Mouse (Mus musculus) T-helper 17 cell (primary cell): ENCODE measurements at regions not wholly inside any gene's neighbourhood (a gene's known extent, or its start where the extent isn't known, plus 50 kb on each side); places are given as distances from the start of the nearest gene placed in this dataset.

Source experiments
- in situ Hi-C, 2 experiments: fragments of 300-600 bp; cut with MboI, MseI; formaldehyde crosslinking; loops; 1 replicate in 1 of 2; 2 replicates in 1 of 2; pipeline ENCODE4 v1.15.1; 2025; ENCODE audit warnings: high pct_unique_total_duplicates in 2 of 2

DNA sequence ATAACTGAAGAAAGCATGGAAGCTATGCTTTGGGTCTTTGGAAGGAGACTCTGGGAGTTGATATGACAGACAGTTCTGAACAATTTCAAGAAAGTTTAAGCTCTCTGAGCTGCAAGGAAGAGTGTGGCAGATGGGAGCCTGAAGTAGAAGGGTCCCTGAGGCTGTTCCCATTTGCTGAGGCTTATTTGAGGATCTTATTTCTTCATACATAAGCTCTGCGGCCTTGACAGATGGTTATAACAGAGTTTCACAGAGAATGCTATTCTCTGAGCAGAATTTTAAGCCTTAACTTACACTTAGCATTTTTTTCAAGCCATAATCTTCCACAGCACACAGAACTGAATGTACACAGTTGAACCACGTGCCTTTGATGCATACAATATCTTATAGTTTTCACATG is 278.7 kb downstream of the Plk2 start:
- in situ Hi-C loops, result no loop called here

DNA sequence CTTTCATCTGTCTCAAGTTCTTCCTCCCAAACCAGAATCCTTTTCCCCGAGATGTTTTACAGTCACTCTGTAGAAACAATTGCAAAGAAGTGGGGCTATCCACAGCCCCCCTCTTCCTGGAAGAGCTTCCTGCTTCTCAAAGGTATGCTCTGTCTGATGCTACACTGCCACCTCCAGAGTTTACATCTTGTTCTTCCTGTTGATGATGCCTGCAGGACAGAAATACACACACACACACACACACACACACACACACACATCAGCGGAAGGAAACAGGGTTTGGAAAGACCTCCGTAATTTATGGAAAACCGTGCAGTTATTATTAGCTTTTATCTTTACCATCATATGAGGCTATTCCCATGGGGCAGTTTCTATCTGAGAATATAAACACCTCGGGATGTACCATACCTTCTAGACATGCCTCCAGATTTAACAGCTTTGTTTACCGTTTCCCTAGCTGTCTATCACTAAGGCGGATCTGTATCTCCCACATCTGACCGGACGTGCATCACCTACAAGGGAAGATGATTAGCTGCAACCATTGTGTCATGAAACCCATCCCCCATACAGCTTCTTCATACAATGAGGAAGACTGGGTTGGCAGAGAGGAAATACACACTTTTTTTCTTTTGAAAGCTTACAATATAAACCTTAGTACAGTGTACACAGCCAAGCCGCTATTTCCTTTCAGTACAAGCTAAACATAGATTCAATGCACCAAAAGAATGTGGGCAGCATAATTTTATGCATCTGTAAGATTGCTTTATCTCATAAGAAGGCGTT is 288.6 kb downstream of the Plk2 start:
- in situ Hi-C loops, result no loop called here

DNA sequence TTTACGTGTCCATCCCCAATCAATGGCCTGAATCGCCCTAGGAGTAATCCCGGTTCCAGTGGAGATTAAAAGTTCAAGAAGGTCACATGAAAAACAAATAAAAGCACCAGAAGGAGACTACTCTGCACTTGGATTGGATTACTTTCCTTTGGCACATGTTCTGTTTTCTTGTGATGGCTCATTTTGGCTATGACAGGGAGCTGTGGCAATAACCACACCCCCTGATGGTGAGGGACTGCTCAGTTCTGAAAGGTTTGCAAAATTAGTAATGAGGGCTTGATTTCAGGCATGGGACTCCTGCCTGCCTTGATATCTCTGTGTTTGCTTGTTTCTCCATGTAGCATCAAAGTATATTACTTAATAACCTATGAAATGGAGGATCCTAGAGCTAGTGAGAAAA is 293.9 kb downstream of the Plk2 start:
- in situ Hi-C loops, result no loop called here

DNA sequence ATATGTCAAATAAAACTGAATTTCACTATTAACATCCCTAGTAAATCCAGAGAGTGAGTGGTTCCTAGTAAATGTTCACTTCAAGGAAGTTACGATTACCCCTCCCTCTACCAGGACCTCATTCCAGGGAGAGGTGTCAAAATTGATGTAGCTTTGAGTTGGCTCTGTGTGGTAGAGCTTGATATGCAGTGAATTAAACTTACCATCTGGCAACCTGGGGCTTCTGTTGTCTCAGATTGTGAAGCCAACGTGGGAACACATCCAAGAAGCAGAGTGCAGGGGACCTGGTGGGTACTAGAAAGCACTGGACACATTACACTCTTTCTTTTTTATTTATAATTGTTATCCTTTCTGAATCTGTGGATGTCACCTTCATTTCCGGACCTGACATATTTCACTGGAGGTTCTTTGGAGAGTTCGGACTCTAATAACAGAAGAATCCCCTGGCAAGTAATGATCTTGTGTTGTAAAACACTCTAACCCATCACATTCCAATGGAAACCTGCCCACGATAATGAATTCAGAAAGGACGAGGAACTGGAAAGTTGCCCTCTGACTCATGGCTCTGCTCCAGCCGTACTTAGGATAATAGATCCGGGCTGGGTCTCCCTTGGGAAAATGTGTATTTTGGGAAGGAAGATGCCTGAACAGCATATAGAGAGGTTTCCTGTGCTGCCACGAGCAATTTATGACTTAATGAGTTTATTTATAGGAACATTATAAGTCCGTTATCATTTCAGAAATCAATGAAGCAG is 295.8 kb downstream of the Plk2 start:
- in situ Hi-C loops, result no loop called here

DNA sequence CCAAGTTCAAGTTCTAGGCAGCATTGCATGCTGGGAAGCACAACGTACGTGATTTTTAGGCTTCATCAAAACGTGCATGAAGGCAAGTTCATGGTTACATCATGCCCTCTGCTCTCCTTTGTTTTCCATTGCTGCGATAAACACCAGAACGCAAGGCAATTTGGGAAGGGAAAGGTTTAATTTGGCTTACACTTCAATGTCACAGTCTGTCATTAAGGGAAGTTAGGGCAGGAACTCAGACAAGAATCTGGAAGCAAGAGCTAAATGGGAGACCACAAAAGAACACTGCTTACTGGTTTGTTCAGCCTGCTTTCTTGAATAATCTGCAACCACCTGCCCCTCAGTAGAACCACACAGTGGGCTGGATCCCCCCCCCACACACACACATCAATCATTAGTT is 297.9 kb downstream of the Plk2 start:
- in situ Hi-C loops, result no loop called here

DNA sequence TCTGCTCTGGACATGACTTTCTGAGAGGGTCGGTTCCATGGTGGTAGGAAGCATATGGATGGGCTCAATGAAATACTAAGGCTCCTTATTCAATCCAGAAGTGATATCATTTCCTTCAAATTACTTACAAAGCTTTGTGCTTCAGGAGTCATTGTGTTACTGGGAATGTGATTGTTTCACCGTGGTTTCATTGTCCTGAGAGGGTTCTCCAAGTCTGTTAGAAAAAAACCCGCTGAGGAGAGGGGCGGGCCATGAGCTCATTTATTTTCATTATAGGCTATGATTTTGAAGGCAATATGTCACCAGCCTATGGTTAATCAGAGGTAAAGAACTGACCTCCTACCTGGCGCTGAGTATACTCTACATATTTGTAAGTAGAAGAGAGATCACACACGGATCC is 300.0 kb downstream of the Plk2 start:
- in situ Hi-C loops, result no loop called here

DNA sequence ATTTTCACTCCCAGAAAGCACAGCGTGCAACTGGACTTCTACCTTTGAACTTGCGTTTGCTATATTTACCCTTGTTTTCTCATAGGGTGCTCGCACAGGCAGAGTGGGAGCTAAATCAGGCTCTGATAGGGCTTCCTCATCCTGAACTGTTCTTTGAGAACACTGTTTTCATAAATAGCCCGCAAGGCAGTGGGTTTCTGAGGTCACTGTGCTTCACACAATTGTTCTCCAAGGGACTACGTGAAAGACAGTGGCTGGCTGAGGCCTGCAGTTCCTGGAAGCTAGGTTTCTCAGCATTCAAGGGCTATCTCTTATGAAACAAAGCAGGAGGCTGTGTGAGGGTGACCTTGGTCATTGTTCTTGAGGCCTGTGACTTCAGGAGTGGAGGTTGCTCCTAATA is 301.7 kb downstream of the Plk2 start:
- in situ Hi-C loops, result no loop called here

DNA sequence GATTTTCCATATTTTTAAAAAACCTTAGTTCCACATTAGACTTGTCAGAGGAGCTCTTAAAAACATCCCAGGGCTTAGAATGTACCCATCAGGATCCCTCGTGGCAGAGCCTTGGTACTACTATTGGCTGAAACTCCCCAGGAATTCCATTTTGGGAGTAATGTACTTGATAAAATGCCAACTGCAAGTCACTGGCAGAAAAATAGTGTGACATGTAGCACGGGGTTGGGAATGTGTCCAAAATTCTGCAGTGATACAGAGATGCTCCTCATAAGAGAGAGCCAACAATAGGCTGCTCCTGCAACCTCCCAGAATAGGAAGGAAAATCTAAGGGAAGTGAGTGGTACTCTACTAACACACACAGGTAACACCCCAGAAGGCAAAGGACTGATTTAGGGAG is 309.4 kb downstream of the Plk2 start:
- in situ Hi-C loops, result no loop called here

DNA sequence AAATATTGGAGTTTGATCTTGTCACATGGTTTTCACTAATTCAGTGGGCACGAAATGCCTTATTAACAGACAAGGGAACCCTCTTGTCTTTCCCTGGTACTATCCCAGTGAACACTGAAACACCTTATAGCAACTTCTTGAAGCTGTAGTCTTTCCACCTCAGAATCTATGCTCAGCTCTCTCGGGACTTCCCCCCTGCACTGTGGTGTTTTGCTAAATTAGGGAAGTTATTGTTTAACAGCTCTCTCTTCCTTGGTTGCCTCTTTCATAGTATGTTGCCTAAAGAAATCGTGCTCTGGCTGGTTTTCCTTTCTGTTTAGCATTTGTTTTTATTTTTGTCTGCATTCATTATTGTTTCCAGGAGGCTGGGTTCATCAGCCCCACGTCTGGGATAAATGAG is 316.0 kb downstream of the Plk2 start:
- in situ Hi-C loops, result no loop called here

DNA sequence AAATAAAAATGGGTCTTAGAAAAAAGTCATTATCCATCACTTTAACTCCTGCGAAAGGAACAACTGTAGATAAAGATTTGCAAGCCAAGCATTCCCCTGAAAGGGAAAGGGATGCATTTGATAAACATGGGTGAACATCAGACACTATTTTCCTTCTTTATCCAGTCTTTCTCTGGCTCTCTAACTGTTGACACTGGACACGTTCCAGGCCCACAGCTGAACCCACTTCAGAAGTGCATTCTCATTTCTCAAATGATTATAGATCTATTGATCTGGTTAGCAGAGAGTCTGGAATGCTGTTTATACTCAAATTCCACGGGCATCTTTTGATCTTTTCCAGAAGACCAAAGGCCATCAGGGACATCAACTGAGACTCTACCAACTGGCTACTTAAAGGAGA is 317.7 kb downstream of the Plk2 start:
- in situ Hi-C loops, result no loop called here

DNA sequence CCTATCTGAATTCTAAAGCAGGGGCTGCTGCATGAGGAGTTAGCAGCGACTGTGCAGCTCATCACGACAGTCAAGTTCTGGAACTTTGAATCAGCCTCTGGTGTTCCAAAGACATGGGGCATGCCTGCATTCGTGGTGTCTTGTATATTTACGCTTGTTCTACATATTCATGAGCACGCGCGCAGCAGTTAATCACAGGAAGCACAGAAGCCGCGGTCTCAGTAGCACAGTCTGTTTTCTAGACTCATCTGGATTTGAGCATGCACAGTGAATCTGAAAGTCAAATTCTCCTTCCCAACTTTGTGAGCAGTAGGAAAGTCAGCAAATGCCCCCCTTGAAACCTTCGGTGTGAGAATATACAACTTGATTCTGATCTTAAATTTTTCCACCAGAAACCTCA is 327.3 kb downstream of the Plk2 start:
- in situ Hi-C loops, result no loop called here

DNA sequence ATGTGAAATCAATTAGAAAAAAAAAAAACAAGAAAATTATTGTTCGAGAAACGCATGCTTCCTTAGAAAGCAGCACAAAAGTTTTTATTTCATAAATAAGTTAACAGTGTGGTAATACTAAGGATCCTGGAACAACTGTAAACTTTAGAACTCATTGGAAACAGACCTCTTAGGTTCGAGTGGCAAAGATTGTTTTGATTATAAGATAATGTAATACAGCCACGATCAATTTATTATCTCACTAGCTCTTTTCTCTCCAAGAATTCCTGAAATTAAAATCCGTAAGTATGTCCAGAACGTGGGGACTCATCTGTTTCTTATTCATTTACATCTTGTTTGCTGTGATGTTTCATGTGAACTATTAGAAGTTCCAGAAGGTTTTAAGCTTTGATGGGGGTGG is 327.9 kb downstream of the Plk2 start:
- in situ Hi-C loops, result no loop called here

DNA sequence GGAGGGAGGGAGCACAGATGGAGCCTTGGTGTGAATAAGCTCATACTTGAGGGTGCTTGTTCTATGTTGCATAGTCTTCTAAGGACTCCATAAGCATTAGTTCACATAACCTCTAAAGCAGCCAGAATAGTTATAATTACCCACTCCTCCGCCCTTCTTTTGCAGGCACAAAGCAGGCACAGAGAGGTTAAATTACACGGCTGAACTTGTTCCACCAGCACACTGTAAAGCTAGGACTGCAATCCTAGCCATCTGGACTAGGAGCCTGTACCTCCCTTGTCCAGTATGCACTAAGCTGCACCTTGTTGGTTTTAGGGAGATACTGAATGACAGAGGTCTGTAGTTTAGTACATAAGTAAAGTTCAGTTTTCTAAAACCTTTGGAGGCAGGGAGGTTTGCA is 330.0 kb downstream of the Plk2 start:
- in situ Hi-C loops, result loop anchor here in 1 of 2 experiments (5.0 kb wide), 1 partner anchor 48 kb away; no protein-coding TSS in a partner anchor

DNA sequence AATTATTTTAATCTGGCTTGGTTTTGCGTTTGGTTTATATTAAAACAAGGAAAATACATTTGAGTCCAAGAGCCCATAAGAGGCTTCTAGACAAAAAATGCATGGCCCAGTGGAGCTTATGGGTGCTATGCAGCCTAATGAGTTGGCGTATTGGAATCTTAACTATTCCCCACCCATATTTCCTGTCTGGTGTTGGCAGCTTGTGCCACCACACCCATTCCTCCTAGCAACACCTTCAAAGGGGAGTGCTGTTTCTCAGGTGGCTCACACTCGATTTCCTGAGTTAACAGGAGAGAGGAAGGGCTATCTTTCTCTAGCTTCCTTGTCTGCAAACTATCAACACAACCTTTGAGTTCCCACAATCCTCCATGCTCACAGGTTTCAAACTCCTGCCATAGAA is 331.0 kb downstream of the Plk2 start:
- in situ Hi-C loops, result loop anchor here in 1 of 2 experiments (5.0 kb wide), 1 partner anchor 49 kb away; no protein-coding TSS in a partner anchor

DNA sequence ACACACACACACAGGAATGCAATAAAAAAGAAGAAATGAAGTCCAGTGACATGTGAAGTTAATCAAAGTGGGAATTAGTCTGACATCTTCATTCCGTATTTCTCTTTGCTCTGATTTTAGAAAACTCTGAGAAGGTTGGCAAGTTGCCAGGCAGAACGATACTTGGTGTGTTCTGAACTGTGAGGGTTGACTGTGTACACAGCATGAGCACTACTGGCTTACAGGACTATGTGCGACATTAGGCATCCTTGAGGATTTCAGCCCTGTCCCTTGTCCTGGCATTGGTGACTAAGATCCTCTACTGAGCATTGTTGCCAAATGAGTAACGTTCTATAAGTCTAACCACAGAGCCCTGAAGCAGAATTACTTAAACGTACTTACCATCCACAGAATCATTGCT is 340.7 kb downstream of the Plk2 start:
- in situ Hi-C loops, result no loop called here

DNA sequence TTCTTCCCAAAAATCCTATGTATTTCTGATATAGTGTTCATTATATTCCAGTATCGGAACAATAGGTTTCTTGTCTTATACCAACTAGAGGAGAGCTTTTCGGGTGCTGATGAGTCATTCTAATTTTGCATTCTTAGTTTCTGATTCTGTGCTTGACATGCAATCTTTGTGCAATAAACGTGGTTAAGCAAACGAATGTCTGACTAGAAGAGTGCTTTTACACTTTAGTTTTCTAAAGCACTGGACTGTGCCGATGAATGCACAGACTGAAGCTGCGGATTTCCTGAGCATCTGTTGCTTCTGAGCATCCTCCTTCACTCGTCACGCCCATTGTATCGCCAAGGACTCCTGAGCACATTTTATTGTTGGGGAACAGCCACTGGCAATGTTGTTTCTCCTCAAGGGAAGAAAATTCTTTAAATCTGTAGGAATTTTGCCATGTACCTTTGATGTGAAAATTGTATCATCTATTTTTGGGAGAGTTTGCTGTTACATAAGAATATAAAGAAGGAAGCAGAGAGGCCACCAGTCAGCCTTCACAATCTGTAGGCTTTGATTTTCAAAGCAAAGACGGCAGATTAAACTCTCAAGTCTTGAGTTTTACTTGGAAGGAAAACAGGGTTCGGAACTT is 346.8 kb downstream of the Plk2 start:
- in situ Hi-C loops, result no loop called here

DNA sequence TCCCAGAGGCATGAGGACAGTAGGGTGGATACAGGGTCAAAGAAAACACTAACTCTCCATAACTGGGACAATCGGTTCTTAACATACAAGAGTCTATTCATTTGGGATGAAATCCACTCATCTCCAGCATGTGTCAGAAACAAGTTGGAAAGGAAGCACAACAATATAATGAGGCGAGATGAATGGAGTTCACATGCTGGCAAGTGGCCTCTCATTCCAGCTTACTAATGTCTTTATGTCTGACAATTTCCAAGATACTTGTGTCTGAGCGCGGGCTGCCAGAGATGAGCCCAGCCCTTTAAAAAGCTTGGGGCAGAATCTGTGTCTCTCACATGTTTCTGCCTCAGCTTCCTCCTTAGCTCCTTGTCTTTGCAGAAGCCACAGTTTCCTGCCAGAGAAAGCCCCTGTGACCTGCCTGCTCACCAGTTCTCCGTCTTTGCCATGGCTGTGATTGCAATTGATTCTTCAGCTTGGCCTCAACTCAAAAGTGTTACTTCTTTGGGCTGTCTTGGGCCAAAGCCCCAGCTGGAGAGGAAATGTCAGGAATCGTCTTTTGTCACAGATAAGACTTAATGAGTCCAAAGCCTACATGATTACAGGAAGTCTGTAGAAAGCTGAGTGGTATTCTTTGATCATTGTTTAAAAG is 352.5 kb downstream of the Plk2 start:
- in situ Hi-C loops, result no loop called here

DNA sequence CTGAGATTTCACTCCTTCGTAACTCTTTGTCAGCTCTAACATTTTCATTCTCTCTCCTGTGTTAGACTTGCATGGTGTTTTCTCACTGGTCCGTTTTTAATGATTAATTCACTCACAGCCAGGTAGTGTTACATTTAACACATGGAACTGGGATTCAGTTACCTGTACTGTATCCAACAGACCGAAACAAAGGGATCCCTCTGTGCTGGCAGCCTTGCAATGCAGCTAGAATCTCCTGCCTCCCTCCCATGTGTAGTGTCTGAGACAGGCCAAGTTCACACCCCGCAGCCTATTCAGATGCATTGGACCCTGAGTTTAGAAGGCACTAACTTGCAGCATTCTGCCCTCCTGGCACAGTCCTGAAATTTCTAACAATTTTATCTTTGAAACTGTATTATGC is 357.9 kb downstream of the Plk2 start:
- in situ Hi-C loops, result no loop called here

DNA sequence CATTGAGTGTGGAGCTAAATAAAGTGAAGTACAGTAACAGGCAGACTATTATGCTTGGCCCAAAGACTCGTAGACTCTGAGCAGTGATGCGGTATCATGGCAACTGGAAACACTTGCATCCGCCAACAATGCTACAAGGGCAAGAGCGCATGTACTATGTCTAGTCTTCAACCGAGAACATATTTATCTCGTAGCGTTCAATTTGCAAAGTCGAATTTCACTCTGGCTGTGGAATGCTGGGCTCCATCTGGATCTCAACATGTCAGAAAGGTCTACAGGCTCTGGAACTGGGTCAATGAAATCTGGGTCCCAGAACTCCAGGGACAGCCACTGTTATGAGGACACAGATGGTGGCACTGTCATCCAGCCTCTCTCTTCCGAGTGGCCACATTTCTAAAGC is 359.7 kb downstream of the Plk2 start:
- in situ Hi-C loops, result no loop called here

DNA sequence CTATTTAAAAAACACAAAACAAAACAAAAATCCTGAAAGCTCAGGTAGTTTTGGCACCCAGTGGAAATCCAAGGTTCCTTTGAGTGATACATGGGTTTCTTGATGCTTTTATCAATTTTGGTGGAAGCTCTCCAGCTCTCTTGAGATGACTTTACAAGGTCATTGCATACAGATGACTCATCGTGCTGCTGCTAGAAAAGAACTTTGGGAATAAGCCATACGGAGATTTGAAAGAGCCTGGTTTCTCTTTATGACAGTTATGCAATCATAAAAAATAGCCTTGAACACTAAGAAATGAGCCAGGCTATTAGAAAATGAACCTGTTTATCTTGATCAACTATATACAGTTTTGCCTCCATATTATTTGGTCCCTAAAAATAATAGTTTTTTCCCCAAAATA is 362.0 kb downstream of the Plk2 start:
- in situ Hi-C loops, result no loop called here

DNA sequence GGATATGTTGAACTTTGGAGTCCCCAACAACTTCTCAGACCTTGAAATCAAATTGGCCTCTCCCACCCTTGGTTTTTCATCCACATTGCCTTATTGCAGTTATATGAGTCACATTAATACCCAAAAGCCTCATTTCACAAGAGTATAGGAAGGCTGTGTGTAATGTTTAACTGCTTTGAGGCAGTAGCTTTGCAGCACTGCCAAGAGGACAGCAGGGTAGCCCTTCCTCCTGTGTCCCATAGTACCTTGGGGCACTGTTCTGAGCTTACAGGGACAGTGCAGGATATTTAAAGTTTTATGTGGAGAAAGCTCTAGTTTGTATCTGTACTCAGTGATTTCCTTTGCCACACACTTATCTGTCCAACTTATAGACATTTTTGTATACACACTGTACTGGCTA is 374.4 kb downstream of the Plk2 start:
- in situ Hi-C loops, result no loop called here

DNA sequence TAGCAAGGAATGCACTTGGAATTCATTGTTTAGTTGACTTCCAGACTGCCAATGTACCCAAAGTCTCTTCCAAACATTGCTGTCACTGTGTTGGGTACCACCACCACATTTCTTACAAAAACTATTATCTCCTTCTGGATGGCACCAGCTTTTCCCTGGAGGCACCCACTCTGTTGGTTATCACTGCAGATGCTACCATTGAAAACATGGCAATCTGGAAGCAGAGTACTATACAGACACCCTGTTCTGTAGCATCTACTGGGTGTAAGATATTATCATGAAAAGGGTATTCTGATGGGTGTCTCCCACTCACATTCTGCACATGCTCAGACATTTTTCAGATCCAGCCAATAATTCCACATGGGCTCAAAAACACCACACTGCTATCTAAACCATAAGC is 380.4 kb downstream of the Plk2 start:
- in situ Hi-C loops, result no loop called here
